Comparison of ENCODE assay signal across 13 mouse cellular contexts in the genomic region with DNA sequence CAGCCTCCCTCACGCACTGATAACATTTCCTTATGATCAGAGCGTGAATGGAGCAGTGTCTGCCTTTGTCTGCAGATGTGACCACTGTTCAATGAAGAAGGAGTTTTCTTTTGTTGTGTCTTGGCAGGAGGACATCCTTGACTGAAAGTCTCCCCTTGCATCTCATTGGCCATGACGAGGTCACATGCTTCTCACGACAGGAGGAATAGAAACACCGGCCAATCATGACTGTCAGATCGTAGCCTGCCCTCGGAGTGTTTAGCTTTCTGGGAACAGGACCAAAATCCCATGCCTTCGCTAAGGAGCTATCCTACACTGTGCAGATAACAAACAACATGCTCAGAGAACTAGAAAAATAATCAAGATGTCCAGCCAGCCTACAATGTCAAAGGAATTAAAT. TPM values are rescaled to one million over a fixed set of nuclear protein-coding genes. Genes with fewer than 3 reads are reported as not detected.
A peak's percentile ranks its signal among the peaks of the same experiment; 100 is the strongest.
DNase-seq lines count a peak whose midpoint lies in the region; ATAC-seq and TF ChIP-seq lines count a peak whose summit lies in the region.
"Had no signal": no experiment of that assay in that cellular context is flagged by ENCODE, and none has a peak within 500 bp of the region (broad histone marks: within the 10 kb centered on the region; RNA-seq: fewer than 3 reads in every experiment).

No protein-coding gene starts in this region.

- H3K27me3 ChIP-seq in hindbrain, embryonic 11.5 days (ENCODE audit: control insufficient read depth, insufficient read depth, low read length), result no peaks in the 10 kb centered on the region
- H3K27me3 ChIP-seq in hindbrain, embryonic 13.5 days, result no peaks in the 10 kb centered on the region
- no peaks in the 10 kb centered on the region for H3K27me3 ChIP-seq in midbrain, embryonic 11.5 days (ENCODE audit: control insufficient read depth, insufficient read depth, low read length)
- H3K27me3 ChIP-seq in midbrain, embryonic 13.5 days, result no peaks in the 10 kb centered on the region
- H3K27me3 ChIP-seq in heart, postnatal 0 days (ENCODE audit: control insufficient read depth, insufficient read depth, low read length), result no peaks in the 10 kb centered on the region
- H3K27me3 ChIP-seq: limb, embryonic 13.5 days had no signal

- H3K4me2 ChIP-seq in hindbrain, embryonic 11.5 days (replicated peaks; ENCODE audit: low read depth, low read length), result no peak overlapping the region
- H3K4me2 ChIP-seq in hindbrain, embryonic 13.5 days, result no peak overlapping the region
- H3K4me2 ChIP-seq in midbrain, embryonic 11.5 days, result no peak overlapping the region
- H3K4me2 ChIP-seq in midbrain, embryonic 13.5 days (replicated peaks), result no peak overlapping the region
- no peak overlapping the region for H3K4me2 ChIP-seq in heart, postnatal 0 days (ENCODE audit: low read depth, low read length)
- H3K4me2 ChIP-seq: limb, embryonic 13.5 days had no signal

- TF ChIP-seq CTCF in heart, postnatal 0 days (IDR thresholded peaks at IDR 0.05; ENCODE audit: low read depth), result no peak

- TF ChIP-seq EP300 in heart, postnatal 0 days (IDR thresholded peaks at IDR 0.05; ENCODE audit: low read depth), result no peak

- no peaks in the 10 kb centered on the region for H3K9me3 ChIP-seq in hindbrain, embryonic 11.5 days (ENCODE audit: control insufficient read depth, low read length)
- H3K9me3 ChIP-seq in hindbrain, embryonic 13.5 days, result no peaks in the 10 kb centered on the region
- no peaks in the 10 kb centered on the region for H3K9me3 ChIP-seq in midbrain, embryonic 11.5 days (ENCODE audit: control insufficient read depth, low read length)
- no peaks in the 10 kb centered on the region for H3K9me3 ChIP-seq in midbrain, embryonic 13.5 days
- H3K9me3 ChIP-seq in heart, postnatal 0 days (replicated peaks; ENCODE audit: control insufficient read depth, low read length), result no peaks in the 10 kb centered on the region
- H3K9me3 ChIP-seq: limb, embryonic 13.5 days; megakaryocyte, embryonic 14.5 days had no signal

- H3K4me3 ChIP-seq in hindbrain, embryonic 11.5 days (ENCODE audit: low read depth, low read length), result no peak overlapping the region
- H3K4me3 ChIP-seq in hindbrain, embryonic 13.5 days, result no peak overlapping the region
- H3K4me3 ChIP-seq in midbrain, embryonic 11.5 days (ENCODE audit: low read depth, low read length), result no peak overlapping the region
- no peak overlapping the region for H3K4me3 ChIP-seq in midbrain, embryonic 13.5 days (replicated peaks)
- no peak overlapping the region for H3K4me3 ChIP-seq in heart, postnatal 0 days (ENCODE audit: low read depth, low read length)
- H3K4me3 ChIP-seq: limb, embryonic 13.5 days; megakaryocyte, embryonic 14.5 days had no signal

- peak; percentile 22 for DNase-seq in hindbrain, embryonic 11.5 days (ENCODE audit: low spot score)
- DNase-seq in midbrain, embryonic 11.5 days (ENCODE audit: low spot score, missing footprints), result peak; percentile 77
- peak; percentile 30 for DNase-seq in brain, adult 2 months (ENCODE audit: low read depth, low spot score)
- peak; percentile 12 for DNase-seq in heart, postnatal 0 days (ENCODE audit: low spot score)
- no peak for DNase-seq in cerebellum, adult 18-20 months
- DNase-seq: adrenal gland, adult 2 months; spleen, adult 18-20 months; thymus, postnatal 4 days had no signal

- H3K36me3 ChIP-seq in hindbrain, embryonic 11.5 days (ENCODE audit: control insufficient read depth, insufficient read depth, low read length), result no peaks in the 10 kb centered on the region
- no peaks in the 10 kb centered on the region for H3K36me3 ChIP-seq in hindbrain, embryonic 13.5 days
- no peaks in the 10 kb centered on the region for H3K36me3 ChIP-seq in midbrain, embryonic 11.5 days (ENCODE audit: control insufficient read depth, insufficient read depth, low read length)
- H3K36me3 ChIP-seq in midbrain, embryonic 13.5 days, result no peaks in the 10 kb centered on the region
- no peaks in the 10 kb centered on the region for H3K36me3 ChIP-seq in heart, postnatal 0 days (replicated peaks; ENCODE audit: control insufficient read depth, insufficient read depth, low read length)
- H3K36me3 ChIP-seq: limb, embryonic 13.5 days had no signal

- no peak overlapping the region for H3K27ac ChIP-seq in hindbrain, embryonic 11.5 days (ENCODE audit: low read depth, low read length)
- H3K27ac ChIP-seq in hindbrain, embryonic 13.5 days, result no peak overlapping the region
- no peak overlapping the region for H3K27ac ChIP-seq in midbrain, embryonic 11.5 days (ENCODE audit: low read depth, low read length)
- H3K27ac ChIP-seq in midbrain, embryonic 13.5 days, result no peak overlapping the region
- H3K27ac ChIP-seq in heart, postnatal 0 days (ENCODE audit: low read depth), result 0 out of 2 replicates have a peak overlapping the region, but pooled peaks have one; percentile 64

- 28% methylated on average over 8 of the region's 8 CpGs for WGBS in hindbrain, embryonic 11.5 days
- WGBS in hindbrain, embryonic 13.5 days, result 25% methylated on average over 8 of the region's 8 CpGs
- WGBS in midbrain, embryonic 11.5 days, result 61% methylated on average over 8 of the region's 8 CpGs
- 31% methylated on average over 8 of the region's 8 CpGs for WGBS in midbrain, embryonic 13.5 days
- WGBS in heart, postnatal 0 days, result 32% methylated on average over 8 of the region's 8 CpGs

- H3K9ac ChIP-seq in hindbrain, embryonic 11.5 days (ENCODE audit: low read depth, low read length), result no peak overlapping the region
- H3K9ac ChIP-seq in hindbrain, embryonic 13.5 days, result no peak overlapping the region
- no peak overlapping the region for H3K9ac ChIP-seq in midbrain, embryonic 11.5 days (ENCODE audit: low read length)
- H3K9ac ChIP-seq in midbrain, embryonic 13.5 days (replicated peaks), result no peak overlapping the region
- no peak overlapping the region for H3K9ac ChIP-seq in heart, postnatal 0 days (replicated peaks; ENCODE audit: low read depth, low read length)
- H3K9ac ChIP-seq: limb, embryonic 13.5 days had no signal

- ATAC-seq in hindbrain, embryonic 11.5 days (ENCODE audit: low FRiP score), result no peak
- ATAC-seq in hindbrain, embryonic 13.5 days (ENCODE audit: low FRiP score), result no peak
- no peak for ATAC-seq in midbrain, embryonic 11.5 days (ENCODE audit: low FRiP score)
- ATAC-seq in midbrain, embryonic 13.5 days, result no peak
- peak; percentile 15; the same call in 1 of the 2 replicates for ATAC-seq in heart, postnatal 0 days (ENCODE audit: insufficient read depth, low read depth)
- no peak for ATAC-seq in megakaryocyte progenitor cell, adult 5-6 weeks (replicated peaks; ENCODE audit: poor library complexity)

- 0 out of 2 replicates have a peak, but pooled peaks cover 2% of the 10 kb centered on the region for H3K4me1 ChIP-seq in hindbrain, embryonic 11.5 days (replicated peaks; ENCODE audit: control insufficient read depth, insufficient read depth, low read length)
- peaks cover 44% of the 10 kb centered on the region for H3K4me1 ChIP-seq in hindbrain, embryonic 13.5 days (replicated peaks)
- H3K4me1 ChIP-seq in midbrain, embryonic 11.5 days (ENCODE audit: control insufficient read depth, insufficient read depth, low read length), result 0 out of 2 replicates have a peak, but pooled peaks cover 5% of the 10 kb centered on the region
- H3K4me1 ChIP-seq in midbrain, embryonic 13.5 days (replicated peaks), result peaks cover 19% of the 10 kb centered on the region
- peaks cover 9% of the 10 kb centered on the region; the same call in 1 of the 2 replicates for H3K4me1 ChIP-seq in heart, postnatal 0 days (ENCODE audit: control insufficient read depth, insufficient read depth)

RNA-seq across cellular contexts. Expression of a gene that starts 35.4 kb away (rescaled TPM):
- polyA plus RNA-seq in hindbrain, embryonic 11.5 days (2014; fragmentation: Nextera tagmentation; extraction: Ambion mirVana), result 29.5 and 30.4 TPM in 2 replicates
- 36.9 and 39.0 TPM in 2 replicates for polyA plus RNA-seq in hindbrain, embryonic 13.5 days (2015; fragmentation: Nextera tagmentation; extraction: Ambion mirVana)
- 30.1 and 31.7 TPM in 2 replicates for polyA plus RNA-seq in midbrain, embryonic 11.5 days (2014; fragmentation: Nextera tagmentation; extraction: Ambion mirVana)
- polyA plus RNA-seq in midbrain, embryonic 13.5 days (2015; fragmentation: Nextera tagmentation; extraction: Ambion mirVana), result 38.8 and 44.0 TPM in 2 replicates
- total RNA-seq in heart, postnatal 0 days (2014; rRNA removed; ENCODE audit: low replicate concordance), result 8.4 and 10.8 TPM in 2 replicates
- 10.3 and 11.6 TPM in 2 replicates for polyA plus RNA-seq in heart, postnatal 0 days (2015; fragmentation: Nextera tagmentation; extraction: Ambion mirVana)
- total RNA-seq in megakaryocyte progenitor cell, adult 5-6 weeks (2015), result 20.5 and 22.2 TPM in 2 replicates
- 4.7 and 5.7 TPM in 2 replicates for total RNA-seq in megakaryocyte progenitor cell, adult 5-6 weeks (2017)

RNA-seq across cellular contexts. Expression of a gene that starts 42.1 kb away (rescaled TPM):
- 13.0 and 13.1 TPM in 2 replicates for polyA plus RNA-seq in hindbrain, embryonic 11.5 days (2014; fragmentation: Nextera tagmentation; extraction: Ambion mirVana)
- 19.2 and 20.0 TPM in 2 replicates for polyA plus RNA-seq in hindbrain, embryonic 13.5 days (2015; fragmentation: Nextera tagmentation; extraction: Ambion mirVana)
- polyA plus RNA-seq in midbrain, embryonic 11.5 days (2014; fragmentation: Nextera tagmentation; extraction: Ambion mirVana), result 8.3 and 10.3 TPM in 2 replicates
- polyA plus RNA-seq in midbrain, embryonic 13.5 days (2015; fragmentation: Nextera tagmentation; extraction: Ambion mirVana), result 11.3 and 15.9 TPM in 2 replicates
- 0.89 and 1.1 TPM in 2 replicates for total RNA-seq in heart, postnatal 0 days (2014; rRNA removed; ENCODE audit: low replicate concordance)
- polyA plus RNA-seq in heart, postnatal 0 days (2015; fragmentation: Nextera tagmentation; extraction: Ambion mirVana), result 0.84 and 0.87 TPM in 2 replicates
- total RNA-seq in megakaryocyte progenitor cell, adult 5-6 weeks (2015), result 0.62 and 0.66 TPM in 2 replicates
- total RNA-seq in megakaryocyte progenitor cell, adult 5-6 weeks (2017), result 0.33 and 0.41 TPM in 2 replicates

Comparison
In these comparisons a context has a peak if more than half of its experiments do, and no peak if none do; other contexts are left out.
1. DNase-seq: peak in hindbrain, embryonic 11.5 days (single experiment), midbrain, embryonic 11.5 days (single experiment), brain, adult 2 months (single experiment) and heart, postnatal 0 days (single experiment); none in cerebellum, adult 18-20 months (0 of 2).